Mouse (Mus musculus): ENCODE results near the gene Zfp423. TPM values are rescaled to one million over a fixed set of nuclear protein-coding genes. Genes with fewer than 3 reads are reported as not detected.
A peak's percentile ranks its signal among the peaks of the same experiment; 100 is the strongest.

The Zfp423 gene
- polyA plus RNA-seq, 1 experiment from 2014 or later = 35.0 TPM

- Histone ChIP-seq H3K4me3 (ENCODE audit: low read depth, low read length) (no peak overlapping the region), H3K27ac (ENCODE audit: low read depth, low read length) (no peak overlapping the region; the same call in 1 of the 2 replicates), H3K9me3 (ENCODE audit: control insufficient read depth, low read length) (no peaks in the 10 kb centered on the region), H3K4me2 (ENCODE audit: low read depth, low read length) (no peak overlapping the region), H3K4me1 (ENCODE audit: control insufficient read depth, insufficient read depth, low read length) (peaks cover 36% of the 10 kb centered on the region), H3K36me3 (ENCODE audit: control insufficient read depth, insufficient read depth, low read length) (no peaks in the 10 kb centered on the region), H3K27me3 (ENCODE audit: control insufficient read depth, insufficient read depth, low read length) (no peaks in the 10 kb centered on the region), H3K9ac (replicated peaks; ENCODE audit: low read depth, low read length) (no peak overlapping the region)
- WGBS = 55% methylated on average over 13 of the region's 13 CpGs
- peak; percentile 39; the same call in 1 of the 2 replicates for ATAC-seq (ENCODE audit: low read depth)
Measured at GRCm38 (mm10) chr8:87895203-87896041, 64.0 kb downstream of the Zfp423 start.

GRCm38 (mm10) chr8:87894287-87894686 is 65.1 kb downstream of the Zfp423 start:
- Histone ChIP-seq H3K4me2 (ENCODE audit: low read depth, low read length) (no peak overlapping the region), H3K9ac (replicated peaks; ENCODE audit: low read depth, low read length) (no peak overlapping the region)

GRCm38 (mm10) chr8:87893547-87893946 is 65.8 kb downstream of the Zfp423 start:
- no peak overlapping the region for H3K9ac ChIP-seq (replicated peaks; ENCODE audit: low read depth, low read length)
- WGBS = 66% methylated on average over 6 of the region's 6 CpGs
- H3K27ac ChIP-seq (ENCODE audit: low read depth, low read length) = no peak overlapping the region
- H3K4me2 ChIP-seq (ENCODE audit: low read depth, low read length) = no peak overlapping the region
- ATAC-seq (ENCODE audit: low read depth) = no peak
- no peaks in the 10 kb centered on the region for H3K9me3 ChIP-seq (ENCODE audit: control insufficient read depth, low read length)
- no peak overlapping the region for H3K4me3 ChIP-seq (ENCODE audit: low read depth, low read length)
- peaks cover 36% of the 10 kb centered on the region for H3K4me1 ChIP-seq (ENCODE audit: control insufficient read depth, insufficient read depth, low read length)
- H3K36me3 ChIP-seq (ENCODE audit: control insufficient read depth, insufficient read depth, low read length) = no peaks in the 10 kb centered on the region
- no peaks in the 10 kb centered on the region for H3K27me3 ChIP-seq (ENCODE audit: control insufficient read depth, insufficient read depth, low read length)

More at GRCm38 (mm10) chr8:87894287-87894686, 65.1 kb downstream of the Zfp423 start:
- Histone ChIP-seq H3K27ac (ENCODE audit: low read depth, low read length) (no peak overlapping the region), H3K9me3 (ENCODE audit: control insufficient read depth, low read length) (no peaks in the 10 kb centered on the region), H3K4me3 (ENCODE audit: low read depth, low read length) (no peak overlapping the region), H3K27me3 (ENCODE audit: control insufficient read depth, insufficient read depth, low read length) (no peaks in the 10 kb centered on the region), H3K4me1 (ENCODE audit: control insufficient read depth, insufficient read depth, low read length) (peaks cover 36% of the 10 kb centered on the region), H3K36me3 (ENCODE audit: control insufficient read depth, insufficient read depth, low read length) (no peaks in the 10 kb centered on the region)
- WGBS = 52% methylated on average over 8 of the region's 8 CpGs
- ATAC-seq (ENCODE audit: low read depth) = no peak

GRCm38 (mm10) chr8:87892891-87893290 is 66.5 kb downstream of the Zfp423 start:
- 0 out of 2 replicates have a peak overlapping the region, but pooled peaks have one; percentile 34 for H3K27ac ChIP-seq (ENCODE audit: low read depth, low read length)
- ATAC-seq (ENCODE audit: low read depth) = no peak

GRCm38 (mm10) chr8:87891884-87892283 is 67.5 kb downstream of the Zfp423 start:
- Histone ChIP-seq H3K9me3 (ENCODE audit: control insufficient read depth, low read length) (no peaks in the 10 kb centered on the region), H3K27ac (ENCODE audit: low read depth, low read length) (peak overlapping the region; percentile 64), H3K27me3 (ENCODE audit: control insufficient read depth, insufficient read depth, low read length) (no peaks in the 10 kb centered on the region), H3K36me3 (ENCODE audit: control insufficient read depth, insufficient read depth, low read length) (no peaks in the 10 kb centered on the region), H3K4me1 (ENCODE audit: control insufficient read depth, insufficient read depth, low read length) (peaks cover 43% of the 10 kb centered on the region), H3K4me2 (ENCODE audit: low read depth, low read length) (no peak overlapping the region), H3K4me3 (ENCODE audit: low read depth, low read length) (no peak overlapping the region), H3K9ac (replicated peaks; ENCODE audit: low read depth, low read length) (no peak overlapping the region)
- no peak for ATAC-seq (ENCODE audit: low read depth)

More at GRCm38 (mm10) chr8:87892891-87893290, 66.5 kb downstream of the Zfp423 start:
- H3K4me1 ChIP-seq (ENCODE audit: control insufficient read depth, insufficient read depth, low read length) = peaks cover 38% of the 10 kb centered on the region
- H3K9ac ChIP-seq (replicated peaks; ENCODE audit: low read depth, low read length) = no peak overlapping the region
- no peaks in the 10 kb centered on the region for H3K36me3 ChIP-seq (ENCODE audit: control insufficient read depth, insufficient read depth, low read length)
- 57% methylated on average over 6 of the region's 6 CpGs for WGBS
- no peaks in the 10 kb centered on the region for H3K9me3 ChIP-seq (ENCODE audit: control insufficient read depth, low read length)
- H3K27me3 ChIP-seq (ENCODE audit: control insufficient read depth, insufficient read depth, low read length) = no peaks in the 10 kb centered on the region
- no peak overlapping the region for H3K4me3 ChIP-seq (ENCODE audit: low read depth, low read length)
- H3K4me2 ChIP-seq (ENCODE audit: low read depth, low read length) = no peak overlapping the region

- Histone ChIP-seq H3K4me2 (ENCODE audit: low read depth, low read length) (no peak overlapping the region), H3K36me3 (ENCODE audit: control insufficient read depth, insufficient read depth, low read length) (no peaks in the 10 kb centered on the region), H3K4me1 (ENCODE audit: control insufficient read depth, insufficient read depth, low read length) (peaks cover 15% of the 10 kb centered on the region), H3K4me3 (ENCODE audit: low read depth, low read length) (no peak overlapping the region), H3K9me3 (ENCODE audit: control insufficient read depth, low read length) (no peaks in the 10 kb centered on the region), H3K9ac (replicated peaks; ENCODE audit: low read depth, low read length) (no peak overlapping the region), H3K27me3 (ENCODE audit: control insufficient read depth, insufficient read depth, low read length) (no peaks in the 10 kb centered on the region), H3K27ac (ENCODE audit: low read depth, low read length) (no peak overlapping the region)
- WGBS = 55% methylated on average over 12 of the region's 12 CpGs
- no peak for ATAC-seq (ENCODE audit: low read depth)
Measured at GRCm38 (mm10) chr8:87887956-87888355, 71.4 kb downstream of the Zfp423 start.

GRCm38 (mm10) chr8:87881088-87881487 is 78.3 kb downstream of the Zfp423 start:
- Histone ChIP-seq H3K27ac (ENCODE audit: low read depth, low read length) (no peak overlapping the region), H3K9ac (replicated peaks; ENCODE audit: low read depth, low read length) (no peak overlapping the region), H3K4me3 (ENCODE audit: low read depth, low read length) (no peak overlapping the region), H3K27me3 (ENCODE audit: control insufficient read depth, insufficient read depth, low read length) (no peaks in the 10 kb centered on the region), H3K4me1 (ENCODE audit: control insufficient read depth, insufficient read depth, low read length) (peaks cover under 1% of the 10 kb centered on the region; the same call in 1 of the 2 replicates), H3K36me3 (ENCODE audit: control insufficient read depth, insufficient read depth, low read length) (no peaks in the 10 kb centered on the region), H3K4me2 (ENCODE audit: low read depth, low read length) (no peak overlapping the region), H3K9me3 (ENCODE audit: control insufficient read depth, low read length) (no peaks in the 10 kb centered on the region)
- WGBS = 70% methylated on average over 2 of the region's 2 CpGs
- ATAC-seq (ENCODE audit: low read depth) = no peak

GRCm38 (mm10) chr8:87875852-87876251 is 83.5 kb downstream of the Zfp423 start:
- no peaks in the 10 kb centered on the region for H3K9me3 ChIP-seq (ENCODE audit: control insufficient read depth, low read length)
- H3K4me1 ChIP-seq (ENCODE audit: control insufficient read depth, insufficient read depth, low read length) = peaks cover 24% of the 10 kb centered on the region
- WGBS = 69% methylated on average over 6 of the region's 6 CpGs
- H3K4me2 ChIP-seq (ENCODE audit: low read depth, low read length) = no peak overlapping the region
- no peaks in the 10 kb centered on the region for H3K36me3 ChIP-seq (ENCODE audit: control insufficient read depth, insufficient read depth, low read length)
- ATAC-seq (ENCODE audit: low read depth) = no peak
- H3K4me3 ChIP-seq (ENCODE audit: low read depth, low read length) = no peak overlapping the region
- no peak overlapping the region for H3K9ac ChIP-seq (replicated peaks; ENCODE audit: low read depth, low read length)
- H3K27me3 ChIP-seq (ENCODE audit: control insufficient read depth, insufficient read depth, low read length) = no peaks in the 10 kb centered on the region
- no peak overlapping the region for H3K27ac ChIP-seq (ENCODE audit: low read depth, low read length)

GRCm38 (mm10) chr8:87875452-87875851 is 83.9 kb downstream of the Zfp423 start:
- peak overlapping the region; percentile 52; the same call in 1 of the 2 replicates for H3K27ac ChIP-seq (ENCODE audit: low read depth, low read length)
- no peak overlapping the region for H3K4me2 ChIP-seq (ENCODE audit: low read depth, low read length)
- H3K4me3 ChIP-seq (ENCODE audit: low read depth, low read length) = no peak overlapping the region
- H3K4me1 ChIP-seq (ENCODE audit: control insufficient read depth, insufficient read depth, low read length) = peaks cover 24% of the 10 kb centered on the region
- H3K9me3 ChIP-seq (ENCODE audit: control insufficient read depth, low read length) = no peaks in the 10 kb centered on the region
- peak; percentile 60; the same call in 1 of the 2 replicates for ATAC-seq (ENCODE audit: low read depth)
- no peaks in the 10 kb centered on the region for H3K36me3 ChIP-seq (ENCODE audit: control insufficient read depth, insufficient read depth, low read length)
- 8% methylated on average over 10 of the region's 10 CpGs for WGBS
- no peak overlapping the region for H3K9ac ChIP-seq (replicated peaks; ENCODE audit: low read depth, low read length)
- no peaks in the 10 kb centered on the region for H3K27me3 ChIP-seq (ENCODE audit: control insufficient read depth, insufficient read depth, low read length)
